Mouse (Mus musculus): Measurements from ENCODE around the gene Dusp1.

The Dusp1 gene

GRCm38 (mm10) chr17:26498626-26499025 lies 63.3 kb downstream of the Dusp1 start:
- no peak for DNase-seq

- DNase-seq, result no peak
Observed at GRCm38 (mm10) chr17:26497416-26497923, 64.5 kb downstream of the Dusp1 start.

- DNase-seq, result no peak
Observed at GRCm38 (mm10) chr17:26494642-26495468, 67.1 kb downstream of the Dusp1 start.

GRCm38 (mm10) chr17:26492246-26492645 lies 69.7 kb downstream of the Dusp1 start:
- DNase-seq, result no peak

GRCm38 (mm10) chr17:26490910-26491309 lies 71.0 kb downstream of the Dusp1 start:
- no peak for DNase-seq

- no peak for DNase-seq
Observed at GRCm38 (mm10) chr17:26490072-26490471, 71.9 kb downstream of the Dusp1 start.

- no peak for DNase-seq
Observed at GRCm38 (mm10) chr17:26488711-26489403, 73.1 kb downstream of the Dusp1 start.

GRCm38 (mm10) chr17:26487917-26488316 lies 74.0 kb downstream of the Dusp1 start:
- no peak for DNase-seq

- DNase-seq, result peak; percentile 37
Observed at GRCm38 (mm10) chr17:26487266-26487665, 74.7 kb downstream of the Dusp1 start.

GRCm38 (mm10) chr17:26484626-26485421 lies 77.1 kb downstream of the Dusp1 start:
- DNase-seq, result no peak

GRCm38 (mm10) chr17:26480956-26481355 lies 81.0 kb downstream of the Dusp1 start:
- no peak for DNase-seq

GRCm38 (mm10) chr17:26479619-26480018 lies 82.3 kb downstream of the Dusp1 start:
- DNase-seq, result no peak

GRCm38 (mm10) chr17:26478672-26479071 lies 83.3 kb downstream of the Dusp1 start:
- no peak for DNase-seq

GRCm38 (mm10) chr17:26476871-26477270 lies 85.1 kb downstream of the Dusp1 start:
- DNase-seq, result no peak

- DNase-seq, result no peak
Observed at GRCm38 (mm10) chr17:26468102-26468894, 93.6 kb downstream of the Dusp1 start.

- DNase-seq, result no peak
Observed at GRCm38 (mm10) chr17:26467619-26468018, 94.3 kb downstream of the Dusp1 start.

GRCm38 (mm10) chr17:26466741-26467150 lies 95.2 kb downstream of the Dusp1 start:
- DNase-seq, result peak; percentile 82

GRCm38 (mm10) chr17:26464972-26465371 lies 97.0 kb downstream of the Dusp1 start:
- no peak for DNase-seq

GRCm38 (mm10) chr17:26464481-26464880 lies 97.4 kb downstream of the Dusp1 start:
- no peak for DNase-seq

- no peak for DNase-seq
Observed at GRCm38 (mm10) chr17:26463984-26464383, 97.9 kb downstream of the Dusp1 start.

- DNase-seq, result no peak
Observed at GRCm38 (mm10) chr17:26463432-26463831, 98.5 kb downstream of the Dusp1 start.

GRCm38 (mm10) chr17:26462634-26463170 lies 99.2 kb downstream of the Dusp1 start:
- DNase-seq, result peak; percentile 81

Data from retina, postnatal 1 day (tissue).